Mouse (Mus musculus) embryonic facial prominence, embryonic 11.5 days (tissue): ENCODE measurements at regions not wholly inside any gene's neighbourhood (a gene's known extent, or its start where the extent isn't known, plus 50 kb on each side); places are given as distances from the start of the nearest gene placed in this dataset.

Experiments used
- ATAC-seq: fragments of 200-750 bp; cut with Nextera tagmentation; replicated peaks from 2 replicates; pipeline ENCODE4 v1.8.0; 2017; ENCODE audit warnings: low read depth; ENCODE audit not compliant: insufficient number of reproducible peaks, low FRiP score, low TSS enrichment
- DNase-seq: peaks from one replicate; pipeline ENCODE4 v3.0.0-alpha.2; 2015; ENCODE audit warnings: low spot score
- H3K27ac ChIP-seq: fragments of 300-500 bp; sonication (generic); replicated peaks from 2 replicates; pipeline ENCODE4 v1.5.1; 2014; ENCODE audit warnings: mild to moderate bottlenecking, low read depth, low read length, control low read depth
- H3K27me3 ChIP-seq: fragments of 300-500 bp; sonication (generic); 2 replicates; pipeline ENCODE4 v1.6.1; 2014; ENCODE audit warnings: mild to moderate bottlenecking, low read length, moderate library complexity, mixed read lengths; ENCODE audit not compliant: control insufficient read depth, insufficient read depth
- H3K36me3 ChIP-seq: fragments of 300-500 bp; sonication (generic); replicated peaks from 2 replicates; pipeline ENCODE4 v1.6.1; 2014; ENCODE audit warnings: low read depth, mild to moderate bottlenecking, low read length, moderate library complexity, mixed read lengths; ENCODE audit not compliant: control insufficient read depth, insufficient read depth
- H3K4me1 ChIP-seq: fragments of 300-500 bp; sonication (generic); 2 replicates; pipeline ENCODE4 v1.6.1; 2014; ENCODE audit warnings: low read length, mixed read lengths; ENCODE audit not compliant: control insufficient read depth, insufficient read depth
- H3K4me2 ChIP-seq: fragments of 300-500 bp; sonication (generic); 2 replicates; pipeline ENCODE4 v1.6.1; 2014; ENCODE audit warnings: low read depth, mild to moderate bottlenecking, control low read depth, low read length, moderate library complexity
- H3K4me3 ChIP-seq: fragments of 300-500 bp; sonication (generic); 2 replicates; pipeline ENCODE4 v1.5.1; 2014; ENCODE audit warnings: low read depth, low read length, control low read depth
- H3K9ac ChIP-seq: fragments of 300-500 bp; sonication (generic); replicated peaks from 2 replicates; pipeline ENCODE4 v1.6.1; 2014; ENCODE audit warnings: mild to moderate bottlenecking, control low read depth, low read length
- H3K9me3 ChIP-seq: fragments of 300-500 bp; sonication (generic); replicated peaks from 2 replicates; pipeline ENCODE4 v1.6.1; 2016; ENCODE audit warnings: mild to moderate bottlenecking, low read length, inconsistent platforms, mixed read lengths; ENCODE audit not compliant: control insufficient read depth
- WGBS: fragments of 180-500 bp; shearing (Covaris S2); extraction: QIAGEN DNeasy Blood & Tissue Kit; methylation state at CpG from one replicate; pipeline ENCODE4 v1.1.7; 2014; 5-methylcytosine and 5-hydroxymethylcytosine counted together

- Histone ChIP-seq H3K4me3 (no peak overlapping the region), H3K4me2 (no peak overlapping the region), H3K9me3 (no peaks in the 10 kb centered on the region), H3K36me3 (no peaks in the 10 kb centered on the region), H3K27me3 (no peaks in the 10 kb centered on the region), H3K9ac (no peak overlapping the region), H3K4me1 (no peaks in the 10 kb centered on the region), H3K27ac (no peak overlapping the region)
- DNase-seq = no peak
- ATAC-seq = no peak
- 88% methylated on average over 4 of the region's 4 CpGs for WGBS
Observed at GRCm38 (mm10) chr15:52858682-52859081, 1026.0 kb upstream of the Gm7489 start.

- ATAC-seq (no peak), DNase-seq (no peak)
- Histone ChIP-seq H3K27me3 (no peaks in the 10 kb centered on the region), H3K4me3 (no peak overlapping the region), H3K27ac (no peak overlapping the region), H3K4me1 (no peaks in the 10 kb centered on the region), H3K4me2 (no peak overlapping the region), H3K36me3 (no peaks in the 10 kb centered on the region), H3K9ac (no peak overlapping the region), H3K9me3 (no peaks in the 10 kb centered on the region)
- WGBS = 79% methylated on average over 4 of the region's 4 CpGs
Observed at GRCm38 (mm10) chr15:52863494-52863893, 1021.2 kb upstream of the Gm7489 start.

DNA sequence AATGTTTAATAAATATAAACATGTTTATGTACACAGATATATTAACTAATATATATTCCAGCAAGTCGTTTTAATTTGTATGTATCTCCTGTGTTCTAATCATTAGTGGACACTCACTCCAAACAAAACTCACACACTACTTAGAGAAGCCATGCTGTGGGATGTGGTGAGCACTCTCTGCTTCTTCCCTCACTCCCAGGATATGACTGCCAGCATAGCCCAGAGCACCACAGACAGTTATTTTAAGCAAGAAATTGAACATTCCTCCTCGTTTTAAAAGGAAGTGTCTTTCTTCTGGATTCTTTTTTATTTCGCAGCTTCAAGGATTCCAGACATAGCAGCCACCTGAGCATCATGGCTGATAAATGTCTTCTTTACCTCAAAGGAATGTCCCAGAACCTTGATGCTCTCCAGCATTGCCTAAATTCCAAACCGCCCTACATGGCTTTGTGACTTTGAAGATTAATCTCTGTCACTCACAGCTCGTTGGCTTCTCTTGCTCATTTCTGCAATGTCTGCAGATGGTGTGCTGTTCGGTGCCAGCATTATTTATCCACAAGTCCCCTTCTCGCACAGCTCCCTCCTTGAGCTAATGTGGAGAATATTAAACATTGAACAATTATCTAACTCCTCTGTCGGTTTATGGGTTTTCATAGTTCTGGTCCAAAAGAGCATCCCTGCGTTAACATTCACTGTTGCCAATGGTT, 992.3 kb upstream of the Gm7489 start:
- Histone ChIP-seq H3K9ac (no peak overlapping the region), H3K27ac (no peak overlapping the region), H3K9me3 (no peaks in the 10 kb centered on the region), H3K27me3 (no peaks in the 10 kb centered on the region), H3K4me1 (no peaks in the 10 kb centered on the region), H3K4me2 (no peak overlapping the region), H3K36me3 (no peaks in the 10 kb centered on the region), H3K4me3 (no peak overlapping the region)
- ATAC-seq (no peak), DNase-seq (no peak)
- 81% methylated on average over 9 of the region's 9 CpGs for WGBS

DNA sequence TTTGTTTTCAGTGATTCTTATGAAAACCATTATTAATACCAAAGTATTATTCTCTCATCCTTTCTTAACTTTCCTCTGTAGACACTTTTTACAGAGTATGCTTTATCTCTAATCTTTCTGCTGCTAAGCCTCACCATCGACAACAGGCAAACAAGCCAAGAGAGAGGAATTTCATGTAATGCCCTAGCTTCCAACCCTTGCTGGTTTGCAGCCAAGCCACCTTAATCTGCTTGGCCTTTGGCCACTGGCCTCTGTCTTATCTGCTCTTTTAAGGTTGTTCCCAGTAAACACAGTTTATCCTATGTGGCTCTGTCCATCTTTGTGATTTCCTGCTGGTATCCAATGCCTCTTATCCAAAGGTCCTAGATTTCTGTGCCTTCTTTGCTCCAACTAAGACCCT, 986.6 kb upstream of the Gm7489 start:
- no peaks in the 10 kb centered on the region for H3K4me1 ChIP-seq
- H3K4me3 ChIP-seq = no peak overlapping the region
- no peaks in the 10 kb centered on the region for H3K27me3 ChIP-seq
- WGBS = 80% methylated on average over 1 of the region's 1 CpGs
- no peak overlapping the region for H3K4me2 ChIP-seq
- no peaks in the 10 kb centered on the region for H3K36me3 ChIP-seq
- no peak overlapping the region for H3K27ac ChIP-seq
- no peaks in the 10 kb centered on the region for H3K9me3 ChIP-seq
- DNase-seq (no peak), ATAC-seq (no peak)
- no peak overlapping the region for H3K9ac ChIP-seq

DNA sequence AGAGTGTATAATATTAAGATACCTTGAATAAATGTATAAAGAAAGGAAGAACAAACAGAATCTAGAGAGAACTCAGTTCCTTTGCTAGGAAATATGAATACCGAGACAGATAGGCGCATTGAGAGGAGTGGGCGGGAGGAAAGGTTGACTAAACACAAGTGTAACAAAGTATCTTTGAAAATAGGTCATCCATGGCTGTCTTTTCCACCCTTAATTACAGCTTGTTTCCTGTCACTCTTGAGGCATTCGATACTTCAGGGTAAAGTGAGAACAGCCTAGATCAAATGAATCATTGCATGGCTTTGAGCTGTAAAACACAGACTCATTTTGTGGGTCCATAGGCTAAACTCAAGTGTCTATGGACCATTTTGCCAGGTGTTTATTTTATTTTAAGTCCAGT, 985.3 kb upstream of the Gm7489 start:
- WGBS = 69% methylated on average over 4 of the region's 4 CpGs
- Histone ChIP-seq H3K9me3 (no peaks in the 10 kb centered on the region), H3K4me3 (no peak overlapping the region), H3K4me2 (no peak overlapping the region), H3K27me3 (no peaks in the 10 kb centered on the region), H3K4me1 (no peaks in the 10 kb centered on the region), H3K9ac (no peak overlapping the region), H3K27ac (no peak overlapping the region), H3K36me3 (no peaks in the 10 kb centered on the region)
- ATAC-seq (no peak), DNase-seq (no peak)

- H3K4me3 ChIP-seq = no peak overlapping the region
Observed at GRCm38 (mm10) chr15:52899822-52900221, 984.9 kb upstream of the Gm7489 start.

DNA sequence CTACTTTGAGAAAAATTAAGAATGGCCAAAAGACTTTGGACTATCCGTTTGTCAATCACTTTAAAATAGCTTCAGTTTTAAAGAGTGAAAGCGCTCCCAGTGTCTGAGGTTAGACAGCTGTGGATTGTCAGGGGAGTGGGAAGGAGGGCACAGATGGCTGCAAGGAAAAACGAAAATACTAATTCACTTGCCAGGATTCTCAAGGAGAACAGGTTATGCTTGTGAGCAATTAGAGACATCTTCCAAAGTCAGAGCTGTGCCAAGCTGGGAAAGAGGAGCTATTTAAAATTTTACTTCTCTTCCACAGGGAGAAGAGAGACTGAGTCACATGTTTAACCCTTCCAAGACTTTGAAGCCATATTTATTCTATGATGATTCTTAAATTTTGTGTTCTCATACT, 979.5 kb upstream of the Gm7489 start:
- DNase-seq = no peak
- Histone ChIP-seq H3K36me3 (no peaks in the 10 kb centered on the region), H3K9ac (no peak overlapping the region), H3K9me3 (no peaks in the 10 kb centered on the region), H3K27ac (no peak overlapping the region), H3K4me1 (no peaks in the 10 kb centered on the region), H3K4me2 (no peak overlapping the region), H3K27me3 (no peaks in the 10 kb centered on the region), H3K4me3 (no peak overlapping the region)
- ATAC-seq = no peak
- WGBS = 80% methylated on average over 3 of the region's 3 CpGs

More at GRCm38 (mm10) chr15:52899822-52900221, 984.9 kb upstream of the Gm7489 start:
- no peak overlapping the region for H3K4me2 ChIP-seq
- no peak overlapping the region for H3K27ac ChIP-seq
- no peaks in the 10 kb centered on the region for H3K4me1 ChIP-seq
- no peaks in the 10 kb centered on the region for H3K36me3 ChIP-seq
- ATAC-seq (no peak), DNase-seq (no peak)
- no peaks in the 10 kb centered on the region for H3K27me3 ChIP-seq
- no peaks in the 10 kb centered on the region for H3K9me3 ChIP-seq
- H3K9ac ChIP-seq = no peak overlapping the region
- 66% methylated on average over 3 of the region's 3 CpGs for WGBS

DNA sequence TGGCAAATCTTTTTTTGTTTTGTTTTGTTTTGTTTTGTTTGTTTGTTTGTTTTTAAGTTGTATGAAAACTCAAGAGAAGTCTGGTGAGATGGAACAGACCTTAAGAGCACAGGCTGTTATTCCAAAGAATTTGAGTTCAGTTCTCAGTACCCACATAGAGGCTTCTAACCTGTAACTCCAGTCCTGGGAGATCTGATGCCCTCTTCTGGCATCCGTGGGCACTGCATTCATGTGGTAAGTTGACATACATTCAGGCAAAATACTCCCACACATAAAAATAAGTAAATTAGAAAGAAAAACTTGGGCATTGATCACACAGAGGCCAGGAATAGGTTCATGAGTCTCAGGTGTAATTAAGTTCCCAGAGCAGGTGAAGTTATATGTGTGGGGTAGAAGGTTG, 977.5 kb upstream of the Gm7489 start:
- Histone ChIP-seq H3K4me1 (no peaks in the 10 kb centered on the region), H3K4me2 (no peak overlapping the region), H3K36me3 (no peaks in the 10 kb centered on the region), H3K9me3 (no peaks in the 10 kb centered on the region), H3K27ac (no peak overlapping the region), H3K9ac (no peak overlapping the region), H3K27me3 (no peaks in the 10 kb centered on the region), H3K4me3 (no peak overlapping the region)
- no peak for ATAC-seq
- DNase-seq = no peak
- WGBS = 34% methylated on average over 1 of the region's 1 CpGs
